Mouse (Mus musculus): ENCODE results near the gene C730034F03Rik. TPM values are rescaled to one million over a fixed set of nuclear protein-coding genes. Genes with fewer than 3 reads are reported as not detected.

The C730034F03Rik gene
- polyA plus RNA-seq, 1 experiment from 2014 or later: 2.7 TPM

- 39% methylated on average over 2 of the region's 2 CpGs for WGBS
- H3K27me3 ChIP-seq (ENCODE audit: insufficient read depth, poor library complexity, severe bottlenecking): no peaks in the 10 kb centered on the region
- no peaks in the 10 kb centered on the region for H3K9me3 ChIP-seq
- no peak overlapping the region for H3K27ac ChIP-seq
- no peak for DNase-seq (ENCODE audit: low spot score)
- 0 out of 2 replicates have a peak, but pooled peaks cover 5% of the 10 kb centered on the region for H3K4me1 ChIP-seq
- H3K36me3 ChIP-seq: no peaks in the 10 kb centered on the region
- no peak overlapping the region for H3K4me3 ChIP-seq
These were observed 39.2 kb downstream of the C730034F03Rik start for GRCm38 (mm10) chr15:89468577-89468976.

- DNase-seq (ENCODE audit: low spot score): no peak
- no peak overlapping the region for H3K27ac ChIP-seq
- no peaks in the 10 kb centered on the region for H3K9me3 ChIP-seq
- no peak overlapping the region for H3K4me3 ChIP-seq
- H3K4me1 ChIP-seq: peaks cover 20% of the 10 kb centered on the region
- WGBS: 90% methylated on average over 4 of the region's 4 CpGs
- 0 out of 2 replicates have a peak, but pooled peaks cover 3% of the 10 kb centered on the region for H3K36me3 ChIP-seq
- no peaks in the 10 kb centered on the region for H3K27me3 ChIP-seq (ENCODE audit: insufficient read depth, poor library complexity, severe bottlenecking)
These were observed 42.1 kb downstream of the C730034F03Rik start for GRCm38 (mm10) chr15:89471476-89471875.

DNA sequence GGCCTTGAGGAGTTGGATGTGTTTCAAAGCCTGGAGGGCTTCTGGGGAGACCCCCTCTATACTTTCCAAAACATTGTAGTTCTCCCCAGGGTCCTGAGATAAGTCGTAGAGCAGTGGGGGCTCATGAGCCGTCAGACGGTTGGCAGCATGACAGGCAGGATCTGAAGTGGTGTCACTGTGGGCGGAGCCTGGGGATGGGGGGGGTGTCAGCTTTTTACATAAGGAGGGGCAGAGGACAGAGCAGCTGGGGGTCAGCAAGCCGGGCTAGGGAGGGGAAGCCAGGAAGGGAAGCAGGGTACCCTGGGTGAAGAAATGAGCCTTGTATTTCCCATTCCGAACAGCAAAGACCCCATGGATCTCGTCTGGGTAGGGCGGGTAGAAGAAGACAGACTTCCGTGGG, 44.0 kb downstream of the C730034F03Rik start:
- no peak for DNase-seq (ENCODE audit: low spot score)
- H3K27me3 ChIP-seq (ENCODE audit: insufficient read depth, poor library complexity, severe bottlenecking): no peaks in the 10 kb centered on the region; the same call in 1 of the 2 replicates
- H3K27ac ChIP-seq: no peak overlapping the region
- no peaks in the 10 kb centered on the region for H3K9me3 ChIP-seq
- 71% methylated on average over 9 of the region's 9 CpGs for WGBS
- H3K36me3 ChIP-seq: 0 out of 2 replicates have a peak, but pooled peaks cover 3% of the 10 kb centered on the region
- peaks cover 32% of the 10 kb centered on the region for H3K4me1 ChIP-seq
- no peak overlapping the region for H3K4me3 ChIP-seq

DNA sequence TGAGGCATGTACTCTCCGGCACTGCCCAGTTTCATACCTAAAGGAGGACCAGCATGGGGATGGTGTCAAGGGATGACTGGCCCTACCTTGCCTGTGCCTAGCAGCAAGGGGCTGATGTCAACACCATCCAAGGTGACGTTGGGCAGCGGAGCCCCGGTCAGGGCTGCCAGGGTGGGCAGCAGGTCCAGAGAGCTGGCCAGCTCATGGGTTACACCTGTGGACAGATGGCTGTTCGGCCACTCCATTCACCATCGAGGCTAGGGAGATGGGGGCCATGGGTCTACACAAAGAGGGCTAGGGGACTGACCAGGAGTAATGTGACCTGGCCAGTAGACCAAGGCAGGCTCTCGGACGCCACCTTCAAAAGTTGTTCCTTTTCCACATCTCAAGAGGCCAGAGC, 44.5 kb downstream of the C730034F03Rik start:
- Histone ChIP-seq H3K27ac (no peak overlapping the region), H3K9me3 (no peaks in the 10 kb centered on the region), H3K36me3 (0 out of 2 replicates have a peak, but pooled peaks cover 3% of the 10 kb centered on the region), H3K4me3 (no peak overlapping the region), H3K27me3 (ENCODE audit: insufficient read depth, poor library complexity, severe bottlenecking) (no peaks in the 10 kb centered on the region; the same call in 1 of the 2 replicates), H3K4me1 (peaks cover 33% of the 10 kb centered on the region)
- 93% methylated on average over 8 of the region's 8 CpGs for WGBS
- no peak for DNase-seq (ENCODE audit: low spot score)

- H3K36me3 ChIP-seq: 0 out of 2 replicates have a peak, but pooled peaks cover 3% of the 10 kb centered on the region
- DNase-seq (ENCODE audit: low spot score): no peak
- H3K4me1 ChIP-seq: peaks cover 33% of the 10 kb centered on the region
- H3K9me3 ChIP-seq: no peaks in the 10 kb centered on the region
- no peaks in the 10 kb centered on the region; the same call in 1 of the 2 replicates for H3K27me3 ChIP-seq (ENCODE audit: insufficient read depth, poor library complexity, severe bottlenecking)
- 89% methylated on average over 19 of the region's 19 CpGs for WGBS
- peak overlapping the region; percentile 70 for H3K4me3 ChIP-seq
- no peak overlapping the region for H3K27ac ChIP-seq
These were observed 45.4 kb downstream of the C730034F03Rik start for GRCm38 (mm10) chr15:89474596-89475292.

- Histone ChIP-seq H3K9me3 (no peaks in the 10 kb centered on the region), H3K27me3 (ENCODE audit: insufficient read depth, poor library complexity, severe bottlenecking) (no peaks in the 10 kb centered on the region; the same call in 1 of the 2 replicates), H3K27ac (peak overlapping the region; percentile 88; the same call in 1 of the 2 replicates), H3K4me1 (peaks cover 35% of the 10 kb centered on the region), H3K36me3 (0 out of 2 replicates have a peak, but pooled peaks cover 3% of the 10 kb centered on the region), H3K4me3 (peak overlapping the region; percentile 70)
- 81% methylated on average over 7 of the region's 7 CpGs for WGBS
- no peak for DNase-seq (ENCODE audit: low spot score)
These were observed 45.9 kb downstream of the C730034F03Rik start for GRCm38 (mm10) chr15:89475293-89475600.

- H3K4me3 ChIP-seq: peak overlapping the region; percentile 70
- DNase-seq (ENCODE audit: low spot score): peak; percentile 97
- H3K9me3 ChIP-seq: no peaks in the 10 kb centered on the region
- H3K27ac ChIP-seq: peak overlapping the region; percentile 88
- peaks cover 41% of the 10 kb centered on the region for H3K4me1 ChIP-seq
- H3K27me3 ChIP-seq (ENCODE audit: insufficient read depth, poor library complexity, severe bottlenecking): no peaks in the 10 kb centered on the region; the same call in 1 of the 2 replicates
- WGBS: 8% methylated on average over 44 of the region's 44 CpGs
- H3K36me3 ChIP-seq: 0 out of 2 replicates have a peak, but pooled peaks cover 3% of the 10 kb centered on the region
These were observed 46.5 kb downstream of the C730034F03Rik start for GRCm38 (mm10) chr15:89475611-89476474.

DNA sequence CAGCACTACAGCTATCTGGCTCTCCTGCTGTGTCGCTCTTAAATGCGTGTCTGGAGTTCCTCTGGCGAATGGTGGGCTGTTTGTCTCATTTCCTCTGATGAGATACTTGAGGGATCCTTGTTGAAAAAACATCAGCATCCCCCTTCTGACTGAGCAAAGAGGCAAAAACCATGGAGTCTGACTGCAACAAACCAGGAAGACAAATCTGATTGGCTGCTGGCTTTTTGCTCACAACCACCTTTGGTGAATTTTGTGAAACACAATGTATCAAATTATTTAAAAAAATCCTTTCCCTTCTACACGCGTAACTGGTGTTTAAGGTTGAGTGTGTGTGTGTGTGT, 47.1 kb downstream of the C730034F03Rik start:
- Histone ChIP-seq H3K27ac (peak overlapping the region; percentile 88), H3K36me3 (0 out of 2 replicates have a peak, but pooled peaks cover 3% of the 10 kb centered on the region), H3K9me3 (no peaks in the 10 kb centered on the region), H3K27me3 (ENCODE audit: insufficient read depth, poor library complexity, severe bottlenecking) (no peaks in the 10 kb centered on the region; the same call in 1 of the 2 replicates), H3K4me1 (peaks cover 42% of the 10 kb centered on the region), H3K4me3 (peak overlapping the region; percentile 70)
- DNase-seq (ENCODE audit: low spot score): no peak
- WGBS: 10% methylated on average over 5 of the region's 5 CpGs

DNA sequence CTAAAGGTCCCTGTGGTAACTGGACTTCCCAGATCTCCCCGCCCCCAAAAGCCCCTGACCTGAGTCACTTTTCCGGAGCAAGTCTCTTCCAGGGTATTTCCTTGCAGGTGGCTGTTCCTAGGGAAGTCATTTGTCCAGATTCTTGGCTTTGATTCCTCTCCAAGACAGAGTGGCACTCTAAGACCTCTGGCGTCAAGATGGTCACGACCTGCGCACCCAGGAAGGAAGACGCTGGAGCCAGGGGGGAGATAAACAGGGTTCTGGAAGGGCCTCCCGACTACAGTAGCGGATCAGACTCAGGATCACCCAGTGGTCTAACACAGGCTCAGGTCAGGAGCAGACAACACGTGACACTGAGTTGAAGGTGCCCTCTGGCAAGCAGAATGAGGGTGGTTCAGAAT, 47.7 kb downstream of the C730034F03Rik start, which contains the start of gene Arsa:
Arsa (minus strand) TSS at position 335 of the 401 bp plus-strand sequence.
- Histone ChIP-seq H3K4me3 (peak within 1 kb of the TSS; percentile 70), H3K4me1 (peaks cover 42% of the 10 kb centered on the region), H3K36me3 (0 out of 2 replicates have a peak, but pooled peaks cover 3% of the 10 kb centered on the region), H3K27me3 (ENCODE audit: insufficient read depth, poor library complexity, severe bottlenecking) (no peaks in the 10 kb centered on the region; the same call in 1 of the 2 replicates), H3K27ac (peak within 1 kb of the TSS; percentile 88), H3K9me3 (no peaks in the 10 kb centered on the region)
- WGBS: 17% methylated on average over 9 of the region's 9 CpGs
- DNase-seq (ENCODE audit: low spot score): no peak

DNA sequence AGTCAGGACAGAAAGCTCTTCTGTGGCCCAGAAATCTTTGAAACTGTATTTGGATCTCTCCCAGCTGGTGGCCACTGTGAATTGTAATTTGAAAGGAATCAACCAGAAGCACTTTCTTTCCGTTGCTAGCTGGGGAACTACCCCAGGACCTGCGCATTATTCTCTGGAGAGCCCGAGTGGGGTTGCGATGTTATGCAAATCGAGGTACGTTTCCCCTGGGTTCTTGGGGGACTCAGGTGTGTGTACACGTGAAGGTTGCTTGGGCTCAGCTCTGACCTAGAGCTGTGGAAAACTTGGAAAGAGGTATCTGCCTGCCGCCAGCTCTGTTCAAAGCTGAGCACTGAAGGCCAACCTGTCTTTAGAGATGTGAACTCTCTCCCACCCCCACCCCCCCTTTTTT, 48.4 kb downstream of the C730034F03Rik start:
- Histone ChIP-seq H3K27ac (no peak overlapping the region; the same call in 1 of the 2 replicates), H3K27me3 (ENCODE audit: insufficient read depth, poor library complexity, severe bottlenecking) (no peaks in the 10 kb centered on the region; the same call in 1 of the 2 replicates), H3K36me3 (0 out of 2 replicates have a peak, but pooled peaks cover 3% of the 10 kb centered on the region), H3K4me1 (peaks cover 42% of the 10 kb centered on the region), H3K4me3 (no peak overlapping the region), H3K9me3 (no peaks in the 10 kb centered on the region)
- 51% methylated on average over 8 of the region's 8 CpGs for WGBS
- DNase-seq (ENCODE audit: low spot score): no peak

DNA sequence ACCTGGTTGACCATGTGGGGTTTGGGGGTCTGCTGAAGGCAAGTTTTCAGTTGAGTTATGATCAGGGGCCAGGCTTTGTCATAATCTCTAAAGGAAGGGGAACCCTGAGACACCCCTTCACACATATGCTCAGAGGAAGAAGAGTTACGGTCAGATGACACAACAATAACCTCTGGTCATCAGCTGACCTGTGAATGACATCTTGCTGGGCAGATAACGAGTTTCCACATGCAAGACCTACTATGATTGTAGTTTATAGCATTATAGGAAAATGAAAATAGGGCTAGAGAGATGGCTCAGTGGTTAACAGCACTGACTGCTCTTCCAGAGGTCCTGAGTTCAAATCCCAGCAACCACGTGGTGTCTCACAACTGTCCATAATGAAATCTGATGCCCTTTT, 49.2 kb downstream of the C730034F03Rik start:
- no peak overlapping the region for H3K27ac ChIP-seq
- no peak for DNase-seq (ENCODE audit: low spot score)
- WGBS: 85% methylated on average over 3 of the region's 3 CpGs
- 0 out of 2 replicates have a peak, but pooled peaks cover 3% of the 10 kb centered on the region for H3K36me3 ChIP-seq
- no peak overlapping the region for H3K4me3 ChIP-seq
- no peaks in the 10 kb centered on the region for H3K9me3 ChIP-seq
- no peaks in the 10 kb centered on the region; the same call in 1 of the 2 replicates for H3K27me3 ChIP-seq (ENCODE audit: insufficient read depth, poor library complexity, severe bottlenecking)
- H3K4me1 ChIP-seq: peaks cover 36% of the 10 kb centered on the region
